Mouse (Mus musculus): Measurements from ENCODE around the gene Dcbld1. TPM values are rescaled to one million over a fixed set of nuclear protein-coding genes. Genes with fewer than 3 reads are reported as not detected.

The Dcbld1 gene
- polyA plus RNA-seq, 1 experiment = not detected

GRCm38 (mm10) chr10:52353184-52353583 is 119.8 kb downstream of the Dcbld1 start:
- TF ChIP-seq CTCF (IDR thresholded peaks at IDR 0.05; ENCODE audit: low read depth, low read length) (no peak), POLR2A (IDR thresholded peaks at IDR 0.05; ENCODE audit: borderline replicate concordance, low read depth, low read length) (no peak)
- H3K4me1 ChIP-seq (ENCODE audit: control insufficient read depth, insufficient read depth, low read length) = no peaks in the 10 kb centered on the region
- H3K27ac ChIP-seq (ENCODE audit: insufficient read depth, low read depth, low read length) = no peak overlapping the region
- no peak overlapping the region for H3K4me3 ChIP-seq (ENCODE audit: insufficient read depth, low read length)

GRCm38 (mm10) chr10:52358467-52358866 is 125.0 kb downstream of the Dcbld1 start, which contains the start of gene Gm26741:
Gene Gm26741, plus strand, starts transcription at chr10:52358767.
- Histone ChIP-seq H3K4me1 (ENCODE audit: control insufficient read depth, insufficient read depth, low read length) (0 out of 2 replicates have a peak, but pooled peaks cover 3% of the 10 kb centered on the region), H3K27ac (ENCODE audit: insufficient read depth, low read depth, low read length) (no peak within 1 kb of the TSS), H3K4me3 (ENCODE audit: insufficient read depth, low read length) (no peak within 1 kb of the TSS)
- TF ChIP-seq POLR2A (IDR thresholded peaks at IDR 0.05; ENCODE audit: borderline replicate concordance, low read depth, low read length) = no peak
- no peak for TF ChIP-seq CTCF (IDR thresholded peaks at IDR 0.05; ENCODE audit: low read depth, low read length)

- Histone ChIP-seq H3K4me1 (ENCODE audit: control insufficient read depth, insufficient read depth, low read length) (0 out of 2 replicates have a peak, but pooled peaks cover 3% of the 10 kb centered on the region), H3K4me3 (ENCODE audit: insufficient read depth, low read length) (no peak overlapping the region), H3K27ac (ENCODE audit: insufficient read depth, low read depth, low read length) (no peak overlapping the region)
- no peak for TF ChIP-seq POLR2A (IDR thresholded peaks at IDR 0.05; ENCODE audit: borderline replicate concordance, low read depth, low read length)
- TF ChIP-seq CTCF (IDR thresholded peaks at IDR 0.05; ENCODE audit: low read depth, low read length) = no peak
These were observed 126.9 kb downstream of the Dcbld1 start for GRCm38 (mm10) chr10:52360241-52360735.

GRCm38 (mm10) chr10:52360862-52361609 is 127.6 kb downstream of the Dcbld1 start:
- H3K4me1 ChIP-seq (ENCODE audit: control insufficient read depth, insufficient read depth, low read length) = 0 out of 2 replicates have a peak, but pooled peaks cover 3% of the 10 kb centered on the region
- H3K27ac ChIP-seq (ENCODE audit: insufficient read depth, low read depth, low read length) = no peak overlapping the region
- no peak overlapping the region for H3K4me3 ChIP-seq (ENCODE audit: insufficient read depth, low read length)
- TF ChIP-seq CTCF (IDR thresholded peaks at IDR 0.05; ENCODE audit: low read depth, low read length) = no peak
- no peak for TF ChIP-seq POLR2A (IDR thresholded peaks at IDR 0.05; ENCODE audit: borderline replicate concordance, low read depth, low read length)

GRCm38 (mm10) chr10:52368376-52368775 is 135.0 kb downstream of the Dcbld1 start:
- Histone ChIP-seq H3K27ac (ENCODE audit: insufficient read depth, low read depth, low read length) (no peak overlapping the region), H3K4me3 (ENCODE audit: insufficient read depth, low read length) (no peak overlapping the region), H3K4me1 (ENCODE audit: control insufficient read depth, insufficient read depth, low read length) (no peaks in the 10 kb centered on the region)
- no peak for TF ChIP-seq CTCF (IDR thresholded peaks at IDR 0.05; ENCODE audit: low read depth, low read length)
- TF ChIP-seq POLR2A (IDR thresholded peaks at IDR 0.05; ENCODE audit: borderline replicate concordance, low read depth, low read length) = no peak

Other genes with a start within 250 kb of the Dcbld1 start
- gene Vgll2, start 211.1 kb upstream of the Dcbld1 start, polyA plus RNA-seq (2012; ENCODE audit: insufficient read depth, insufficient read length, missing spikeins) = not detected in 2 replicates
- not detected in 2 replicates for gene Ros1, start 38.4 kb upstream of the Dcbld1 start, polyA plus RNA-seq (2012; ENCODE audit: insufficient read depth, insufficient read length, missing spikeins)
- not detected in 2 replicates for gene Gm26741, start 125.1 kb downstream of the Dcbld1 start, polyA plus RNA-seq (2012; ENCODE audit: insufficient read depth, insufficient read length, missing spikeins)
- gene Gopc, start 148.5 kb downstream of the Dcbld1 start, polyA plus RNA-seq (2012; ENCODE audit: insufficient read depth, insufficient read length, missing spikeins) = 16.8 and 19.6 TPM in 2 replicates
- gene Nepn, start 155.4 kb downstream of the Dcbld1 start, polyA plus RNA-seq (2012; ENCODE audit: insufficient read depth, insufficient read length, missing spikeins) = not detected in 2 replicates
- gene Nus1, start 183.9 kb downstream of the Dcbld1 start, polyA plus RNA-seq (2012; ENCODE audit: insufficient read depth, insufficient read length, missing spikeins) = 47.6 and 49.0 TPM in 2 replicates

Measured in bone marrow macrophage, adult 2 months (primary cell).